Mouse (Mus musculus): ENCODE data around the gene Bcl3.
A peak's percentile ranks its signal among the peaks of the same experiment; 100 is the strongest.

Bcl3 gene

GRCm38 (mm10) chr7:19831837-19832236, 9.3 kb upstream of the Bcl3 start:
- DNase-seq (ENCODE audit: low spot score) = no peak

- DNase-seq (ENCODE audit: low spot score) = peak; percentile 92
Measured at GRCm38 (mm10) chr7:19830682-19831156, 8.1 kb upstream of the Bcl3 start.

- no peak for DNase-seq (ENCODE audit: low spot score)
Measured at GRCm38 (mm10) chr7:19829694-19830093, 7.1 kb upstream of the Bcl3 start.

GRCm38 (mm10) chr7:19826756-19827155, 4.2 kb upstream of the Bcl3 start:
- DNase-seq (ENCODE audit: low spot score) = no peak

GRCm38 (mm10) chr7:19824182-19824973, 1.8 kb upstream of the Bcl3 start:
- DNase-seq (ENCODE audit: low spot score) = peak; percentile 87

GRCm38 (mm10) chr7:19823256-19824181, 949 bp upstream of the Bcl3 start:
- DNase-seq (ENCODE audit: low spot score) = no peak

- DNase-seq (ENCODE audit: low spot score) = no peak
Measured at GRCm38 (mm10) chr7:19822193-19822592, 377 bp downstream of the Bcl3 start.

- DNase-seq (ENCODE audit: low spot score) = no peak
Measured at GRCm38 (mm10) chr7:19821633-19822032, 937 bp downstream of the Bcl3 start.

GRCm38 (mm10) chr7:19820347-19821048, 2.1 kb downstream of the Bcl3 start:
- DNase-seq (ENCODE audit: low spot score) = no peak

- DNase-seq (ENCODE audit: low spot score) = no peak
Measured at GRCm38 (mm10) chr7:19818875-19819274, 3.7 kb downstream of the Bcl3 start.

- no peak for DNase-seq (ENCODE audit: low spot score)
Measured at GRCm38 (mm10) chr7:19818440-19818839, 4.1 kb downstream of the Bcl3 start.

- DNase-seq (ENCODE audit: low spot score) = peak; percentile 66
Measured at GRCm38 (mm10) chr7:19817382-19818105, 5.0 kb downstream of the Bcl3 start.

- peak; percentile 85 for DNase-seq (ENCODE audit: low spot score)
Measured at GRCm38 (mm10) chr7:19816224-19816771, 6.3 kb downstream of the Bcl3 start.

GRCm38 (mm10) chr7:19815296-19816223, 7.0 kb downstream of the Bcl3 start:
- no peak for DNase-seq (ENCODE audit: low spot score)

GRCm38 (mm10) chr7:19813579-19814122, 8.9 kb downstream of the Bcl3 start:
- no peak for DNase-seq (ENCODE audit: low spot score)

GRCm38 (mm10) chr7:19813161-19813560, 9.4 kb downstream of the Bcl3 start:
- DNase-seq (ENCODE audit: low spot score) = no peak

- peak; percentile 43 for DNase-seq (ENCODE audit: low spot score)
Measured at GRCm38 (mm10) chr7:19811114-19811513, 11.5 kb downstream of the Bcl3 start.

GRCm38 (mm10) chr7:19809369-19809768, 13.2 kb downstream of the Bcl3 start:
- DNase-seq (ENCODE audit: low spot score) = peak; percentile 21

- DNase-seq (ENCODE audit: low spot score) = no peak
Measured at GRCm38 (mm10) chr7:19806356-19806969, 16.1 kb downstream of the Bcl3 start.

Data from ovary, postnatal 36 days (tissue).